Mouse (Mus musculus) E14TG2a.4 (cell line): ENCODE measurements around the gene E430018J23Rik.

ENCODE experiments used
- H3K27me3 ChIP-seq: 2 replicates; pipeline ENCODE4 v1.6.1; 2014; ENCODE audit warnings: low read length, control low read depth; ENCODE audit not compliant: insufficient read depth
- H3K36me3 ChIP-seq: 2 replicates; pipeline ENCODE4 v1.6.1; 2014; ENCODE audit warnings: low read length, control low read depth; ENCODE audit not compliant: insufficient read depth
- H3K4me1 ChIP-seq: replicated peaks from 2 replicates; pipeline ENCODE4 v1.6.1; 2014; ENCODE audit warnings: low read depth, low read length, control low read depth
- H3K4me3 ChIP-seq: replicated peaks from 2 replicates; pipeline ENCODE4 v1.5.1; 2014; ENCODE audit warnings: mild to moderate bottlenecking, low read length
- H3K9me3 ChIP-seq: 2 replicates; pipeline ENCODE4 v1.6.1; 2014; ENCODE audit warnings: low read length, control low read depth
- CTCF ChIP-seq: conservative IDR thresholded peaks from 2 replicates; pipeline ENCODE4 v1.5.1; 2014; ENCODE audit warnings: low read length
- NANOG ChIP-seq: IDR thresholded peaks from 2 replicates; pipeline ENCODE4 v1.6.1; 2014; ENCODE audit warnings: borderline replicate concordance, low read length, mixed read lengths
- POU5F1 ChIP-seq: IDR thresholded peaks from 2 replicates; pipeline ENCODE4 v1.6.1; 2014; ENCODE audit warnings: low read length, borderline replicate concordance

Gene E430018J23Rik

DNA sequence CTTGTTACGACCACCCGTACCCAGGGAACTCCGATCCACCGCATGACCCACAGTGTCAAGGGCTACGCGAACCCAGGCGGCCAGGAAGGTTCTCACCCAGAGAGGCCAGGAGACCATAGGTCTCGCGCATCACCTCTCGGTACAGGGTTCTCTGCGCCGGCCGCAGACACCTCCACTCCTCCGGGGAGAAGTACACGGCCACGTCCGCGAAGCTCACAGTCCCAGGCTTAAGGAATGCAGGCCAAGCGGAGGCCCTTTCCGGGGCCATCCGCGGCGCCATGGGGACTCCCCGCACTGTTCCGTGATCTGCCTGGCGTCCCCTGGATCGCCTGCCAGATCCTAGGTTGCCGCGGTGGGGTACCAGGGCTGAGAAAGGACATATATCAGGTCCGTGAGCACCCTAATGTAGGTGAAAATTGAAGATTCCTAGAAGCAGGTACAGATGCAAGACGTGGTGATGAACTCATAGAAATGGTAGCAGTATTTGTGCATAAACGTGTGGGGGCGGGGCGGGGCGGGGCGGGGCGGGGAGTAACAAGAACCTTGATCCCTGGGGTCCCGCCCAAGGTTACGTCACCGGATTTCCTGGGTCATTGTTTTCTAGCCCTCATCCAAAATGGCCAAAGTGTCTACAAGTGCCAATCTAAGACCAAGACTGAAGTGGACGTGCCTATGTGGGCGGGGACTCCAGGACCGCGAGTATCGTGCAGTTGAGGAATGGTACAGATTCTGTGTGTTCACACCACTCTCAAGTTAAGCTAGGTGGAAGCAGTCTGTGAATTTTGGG lies at the start of gene E430018J23Rik:
Gene E430018J23Rik (minus strand): TSS at position 473 of the 787 bp plus-strand sequence.
- no peak for TF ChIP-seq POU5F1
- TF ChIP-seq NANOG = no peak
- TF ChIP-seq CTCF = no peak
- Histone ChIP-seq H3K27me3 (peaks cover 10% of the 10 kb centered on the region), H3K4me3 (peak within 1 kb of the TSS; percentile 89), H3K4me1 (peaks cover 44% of the 10 kb centered on the region), H3K9me3 (no peaks in the 10 kb centered on the region), H3K36me3 (peaks cover 16% of the 10 kb centered on the region)

DNA sequence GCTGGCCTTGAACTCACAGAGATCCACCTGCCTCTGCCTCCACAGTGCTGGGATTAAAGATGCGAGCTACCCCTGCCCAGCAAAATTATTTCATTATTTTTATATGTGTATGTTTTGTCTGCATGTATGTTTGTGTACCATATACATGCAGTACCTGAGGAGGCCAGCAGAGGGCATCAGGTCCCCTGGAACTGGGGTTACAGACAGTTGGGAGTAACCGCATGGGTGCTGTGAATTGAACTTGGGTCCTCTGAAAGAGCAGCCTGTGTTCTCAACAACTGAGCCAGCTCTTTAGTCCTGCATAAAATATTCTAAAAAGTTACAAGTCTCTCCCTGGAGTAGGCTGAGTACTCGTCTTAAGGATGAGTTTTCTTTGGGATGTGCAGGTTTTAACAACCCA lies 44.3 kb upstream of the E430018J23Rik start:
- no peak for TF ChIP-seq POU5F1
- TF ChIP-seq CTCF = peak; percentile 79
- H3K4me1 ChIP-seq = no peaks in the 10 kb centered on the region

DNA sequence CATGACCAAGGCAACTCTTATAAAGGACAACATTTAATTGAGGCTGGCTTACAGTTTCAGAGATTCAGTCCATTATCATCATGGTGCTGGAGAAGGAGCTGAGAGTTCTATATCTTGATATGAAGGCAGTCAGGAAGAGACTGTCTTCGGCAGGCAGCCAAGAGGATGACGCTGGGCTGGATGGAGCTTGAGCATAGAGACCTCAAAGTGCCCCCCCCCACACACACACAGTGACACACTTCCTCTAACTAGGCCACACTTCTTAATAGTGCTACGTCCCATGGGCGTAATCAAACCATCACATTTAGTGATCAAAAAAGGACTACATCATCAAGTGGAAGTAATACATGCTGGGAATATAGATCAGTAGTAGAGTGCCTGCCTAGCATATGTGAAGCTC lies 41.8 kb upstream of the E430018J23Rik start:
- Histone ChIP-seq H3K36me3 (no peaks in the 10 kb centered on the region), H3K4me1 (no peaks in the 10 kb centered on the region), H3K27me3 (no peaks in the 10 kb centered on the region), H3K9me3 (peaks cover 9% of the 10 kb centered on the region), H3K4me3 (no peak overlapping the region)
- TF ChIP-seq CTCF (no peak), NANOG (no peak), POU5F1 (no peak)

More for the DNA sequence above, 44.3 kb upstream of the E430018J23Rik start:
- no peak overlapping the region for H3K4me3 ChIP-seq
- no peaks in the 10 kb centered on the region for H3K27me3 ChIP-seq
- H3K36me3 ChIP-seq = peaks cover 5% of the 10 kb centered on the region; the same call in 1 of the 2 replicates
- H3K9me3 ChIP-seq = peaks cover 9% of the 10 kb centered on the region

DNA sequence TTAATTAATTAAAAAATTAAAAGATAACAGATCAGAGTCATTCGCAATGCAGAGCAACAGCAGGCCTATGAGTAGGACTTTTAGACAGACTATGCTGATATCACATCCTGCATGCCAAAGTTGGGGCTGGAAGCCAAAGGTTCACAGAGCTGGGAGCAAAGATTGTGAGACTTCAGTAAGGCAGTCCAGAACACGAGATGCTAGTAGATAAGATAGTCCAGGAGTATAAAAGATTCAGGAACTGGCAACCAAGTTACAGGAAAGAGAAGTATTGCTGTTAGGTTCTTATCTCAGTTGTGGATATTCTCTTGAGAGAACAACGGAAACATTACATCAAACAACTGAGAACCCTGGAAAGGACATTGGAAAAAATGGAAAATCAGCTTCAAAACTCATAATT lies 32.9 kb upstream of the E430018J23Rik start:
- Histone ChIP-seq H3K36me3 (no peaks in the 10 kb centered on the region), H3K4me3 (no peak overlapping the region), H3K4me1 (peaks cover 26% of the 10 kb centered on the region), H3K9me3 (no peaks in the 10 kb centered on the region), H3K27me3 (peaks cover 25% of the 10 kb centered on the region)
- no peak for TF ChIP-seq POU5F1

DNA sequence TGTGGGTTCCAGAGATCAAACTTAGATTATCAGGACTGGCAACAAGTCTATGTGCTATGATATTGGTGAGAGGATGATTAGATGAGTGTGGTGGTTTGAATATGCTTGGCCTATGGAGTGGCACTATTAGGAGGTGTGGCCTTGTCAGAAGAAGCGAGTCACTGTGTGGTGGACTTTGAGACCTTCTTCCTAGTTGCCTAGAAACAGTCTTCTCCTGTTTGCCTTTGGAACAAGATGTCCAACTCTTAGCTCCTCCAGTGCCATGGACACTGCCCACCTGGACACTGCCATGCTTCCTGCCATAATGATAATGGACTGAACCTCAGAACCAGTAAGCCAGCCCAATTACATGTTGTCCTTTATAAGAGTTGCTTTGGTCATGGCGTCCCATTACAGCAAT lies 32.5 kb upstream of the E430018J23Rik start:
- Histone ChIP-seq H3K27me3 (peaks cover 25% of the 10 kb centered on the region), H3K9me3 (no peaks in the 10 kb centered on the region), H3K4me3 (no peak overlapping the region), H3K36me3 (no peaks in the 10 kb centered on the region), H3K4me1 (peaks cover 31% of the 10 kb centered on the region)
- TF ChIP-seq NANOG (no peak), CTCF (no peak), POU5F1 (no peak)

DNA sequence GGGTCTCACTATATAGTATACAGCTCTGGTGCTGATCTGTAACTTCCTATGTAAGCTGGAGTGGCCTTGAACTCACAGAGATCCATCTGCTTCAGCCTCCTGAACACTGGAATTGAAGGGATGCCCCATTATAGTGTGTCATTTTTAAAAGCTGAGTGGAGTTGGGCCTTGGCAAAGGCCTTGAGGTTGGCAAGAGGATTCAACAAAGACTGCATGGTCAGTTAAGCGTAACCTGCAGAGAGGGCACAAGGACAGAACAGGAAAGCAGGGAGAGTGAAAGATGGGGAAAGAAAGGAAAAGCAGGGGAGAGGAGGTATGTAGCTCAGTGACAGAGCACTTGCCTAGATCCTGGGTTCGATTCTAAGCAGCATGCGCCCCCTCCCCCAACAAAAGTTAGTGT lies 31.9 kb upstream of the E430018J23Rik start:
- no peaks in the 10 kb centered on the region for H3K9me3 ChIP-seq
- H3K4me1 ChIP-seq = peaks cover 36% of the 10 kb centered on the region
- H3K36me3 ChIP-seq = peaks cover 4% of the 10 kb centered on the region
- peaks cover 25% of the 10 kb centered on the region for H3K27me3 ChIP-seq
- TF ChIP-seq CTCF (no peak), NANOG (no peak), POU5F1 (no peak)
- H3K4me3 ChIP-seq = no peak overlapping the region

DNA sequence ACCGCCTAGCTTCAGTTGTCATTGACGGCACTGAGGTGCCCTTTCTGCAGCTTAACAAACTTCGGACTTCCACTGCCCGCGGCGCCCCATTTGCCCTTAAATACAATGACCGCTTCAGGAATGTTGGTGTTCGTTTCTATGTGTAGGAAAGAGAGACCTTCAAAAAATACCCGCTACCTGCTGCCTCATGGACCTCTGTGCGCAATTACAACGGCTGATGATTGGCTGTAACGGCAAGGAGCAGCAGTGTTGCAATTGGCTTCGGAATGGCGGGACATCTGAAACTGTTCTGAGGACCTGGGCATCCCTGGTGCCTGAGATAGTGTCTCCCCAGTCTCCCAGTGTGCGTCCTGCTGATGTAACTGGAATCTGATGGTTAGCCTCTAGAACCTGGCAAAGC lies 28.8 kb upstream of the E430018J23Rik start:
- peaks cover 57% of the 10 kb centered on the region for H3K4me1 ChIP-seq
- H3K4me3 ChIP-seq = peak overlapping the region; percentile 94
- no peaks in the 10 kb centered on the region for H3K9me3 ChIP-seq
- H3K36me3 ChIP-seq = peaks cover 33% of the 10 kb centered on the region
- TF ChIP-seq POU5F1 (no peak), NANOG (no peak), CTCF (no peak)
- H3K27me3 ChIP-seq = peaks cover 14% of the 10 kb centered on the region

DNA sequence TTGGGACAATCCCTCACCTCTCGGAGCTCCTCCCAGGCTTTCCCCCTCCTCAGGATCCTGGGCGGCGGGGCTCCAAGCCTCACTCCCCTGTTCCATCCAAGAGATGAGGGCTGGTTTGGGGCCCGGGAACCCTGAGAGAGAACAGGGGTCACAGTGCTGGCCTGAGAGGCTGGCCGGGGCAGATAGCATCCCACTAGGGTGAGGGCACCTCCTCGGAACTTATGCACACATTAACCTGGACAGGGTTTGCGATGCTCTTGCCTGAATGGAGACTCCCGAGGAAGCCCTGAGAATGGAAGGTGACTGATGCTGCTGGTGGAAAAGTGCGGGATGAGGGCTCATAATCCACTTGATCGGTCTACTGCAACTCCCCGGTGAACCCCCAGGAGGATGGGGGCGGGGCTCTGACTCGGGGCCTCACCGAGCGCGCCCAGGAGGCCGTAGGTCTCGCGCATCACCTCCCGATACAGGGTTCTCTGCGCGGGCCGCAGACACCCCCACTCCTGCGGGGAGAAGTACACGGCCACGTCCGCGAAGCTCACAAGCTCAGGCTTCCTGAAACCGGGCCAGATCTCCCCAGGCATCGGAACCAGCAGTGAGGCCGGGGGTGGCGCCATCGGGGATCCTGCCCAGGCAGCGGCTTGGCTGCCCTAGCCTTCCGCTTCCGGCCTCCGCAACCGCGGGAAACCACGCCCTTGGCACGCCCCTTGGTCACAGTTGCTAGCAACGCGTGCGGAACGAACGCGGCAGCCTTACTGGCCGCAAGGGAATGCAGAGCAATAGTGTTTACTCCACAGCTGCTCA lies 28.2 kb upstream of the E430018J23Rik start, which contains the start of gene Zfp688:
Gene Zfp688 (minus strand): TSS at position 681 of the 804 bp plus-strand sequence.
- Histone ChIP-seq H3K9me3 (no peaks in the 10 kb centered on the region), H3K4me1 (peaks cover 59% of the 10 kb centered on the region), H3K36me3 (peaks cover 33% of the 10 kb centered on the region), H3K27me3 (peaks cover 14% of the 10 kb centered on the region), H3K4me3 (peak within 1 kb of the TSS; percentile 94)
- TF ChIP-seq NANOG (no peak), POU5F1 (no peak), CTCF (no peak)
